Mouse (Mus musculus) ES-Bruce4 (cell line): Measurements from ENCODE around the gene Gpr26.

Experiments
- CTCF ChIP-seq: IDR thresholded peaks from one replicate; pipeline ENCODE4 v1.8.1; 2011; ENCODE audit warnings: low read depth, low read length
- EP300 ChIP-seq: IDR thresholded peaks from 2 replicates; pipeline ENCODE4 v1.6.1; 2011; ENCODE audit warnings: low read depth, low read length; ENCODE audit not compliant: insufficient read depth
- POLR2A ChIP-seq: IDR thresholded peaks from one replicate; pipeline ENCODE4 v1.8.1; 2011; ENCODE audit warnings: low read length; ENCODE audit not compliant: insufficient read depth

DNA sequence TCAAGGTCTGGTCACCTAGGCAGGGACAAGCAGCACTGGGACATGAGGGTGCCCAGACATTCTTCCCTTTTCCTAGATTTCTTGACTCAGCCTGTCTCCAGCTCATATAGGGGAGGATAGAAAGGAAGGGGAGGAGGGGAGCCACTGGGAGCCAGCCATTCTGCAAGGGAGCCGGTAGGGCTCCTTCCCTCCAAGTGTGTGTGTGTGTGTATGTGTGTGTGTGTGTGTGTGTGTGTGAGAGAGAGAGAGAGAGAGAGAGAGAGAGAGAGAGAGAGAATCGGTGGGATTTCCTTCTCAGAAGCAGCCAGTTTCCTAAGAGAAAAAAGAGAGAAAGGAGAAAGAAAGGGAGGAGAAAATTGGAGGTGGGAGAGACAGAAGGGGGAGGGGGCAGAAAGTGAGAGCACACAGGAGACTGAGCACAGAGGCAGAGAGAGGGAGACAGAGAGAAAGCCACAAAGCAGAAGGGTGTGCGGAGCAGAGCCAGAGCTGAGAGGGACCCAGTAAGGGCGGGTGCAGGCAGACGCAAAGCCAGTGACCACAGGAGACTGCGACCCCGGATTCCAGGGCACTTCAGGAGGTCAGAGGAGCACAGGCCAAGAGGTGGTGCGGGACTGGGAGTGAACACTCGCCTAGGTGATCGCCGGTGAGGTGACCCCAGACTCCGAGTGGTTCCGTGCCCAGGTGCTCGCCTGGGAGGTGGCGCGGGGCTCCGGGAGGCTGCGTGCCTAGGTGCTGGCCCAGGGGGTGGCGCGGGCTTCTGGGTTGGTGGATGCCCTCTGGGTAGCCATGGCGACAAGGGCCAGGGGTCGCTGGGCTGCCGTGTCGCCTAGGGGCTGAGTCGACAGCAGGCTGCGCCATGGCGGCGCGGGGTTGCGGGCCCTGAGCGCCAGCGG lies at the start of gene Gpr26:
- TF ChIP-seq POLR2A = no peak
- TF ChIP-seq CTCF = no peak
- no peak for TF ChIP-seq EP300
